Mouse (Mus musculus): ENCODE data around the gene Mllt11.

The Mllt11 gene

GRCm38 (mm10) chr3:95246465-95247231 lies 14.7 kb upstream of the Mllt11 start:
- peak; percentile 48 for DNase-seq (ENCODE audit: low spot score)

- no peak for DNase-seq (ENCODE audit: low spot score)
Observed at GRCm38 (mm10) chr3:95243086-95243485, 11.1 kb upstream of the Mllt11 start.

- DNase-seq (ENCODE audit: low spot score): no peak
Observed at GRCm38 (mm10) chr3:95241498-95241897, 9.5 kb upstream of the Mllt11 start, which contains the start of gene Gm128. Gm128 (minus strand) TSS chr3:95241598.

GRCm38 (mm10) chr3:95240900-95241299 lies 8.9 kb upstream of the Mllt11 start:
- no peak for DNase-seq (ENCODE audit: low spot score)

- DNase-seq (ENCODE audit: low spot score): no peak
Observed at GRCm38 (mm10) chr3:95239971-95240370, 8.0 kb upstream of the Mllt11 start.

GRCm38 (mm10) chr3:95239022-95239421 lies 7.1 kb upstream of the Mllt11 start:
- no peak for DNase-seq (ENCODE audit: low spot score)

GRCm38 (mm10) chr3:95237541-95238099 lies 5.6 kb upstream of the Mllt11 start:
- peak; percentile 42 for DNase-seq (ENCODE audit: low spot score)

GRCm38 (mm10) chr3:95235386-95236301 lies 3.7 kb upstream of the Mllt11 start:
- no peak for DNase-seq (ENCODE audit: low spot score)

GRCm38 (mm10) chr3:95233303-95233980 lies 1.5 kb upstream of the Mllt11 start:
- no peak for DNase-seq (ENCODE audit: low spot score)

- peak; percentile 61 for DNase-seq (ENCODE audit: low spot score)
Observed at GRCm38 (mm10) chr3:95232771-95233170, 800 bp upstream of the Mllt11 start.

GRCm38 (mm10) chr3:95230495-95231297 lies 1.3 kb downstream of the Mllt11 start:
- peak; percentile 44 for DNase-seq (ENCODE audit: low spot score)

- DNase-seq (ENCODE audit: low spot score): peak; percentile 63
Observed at GRCm38 (mm10) chr3:95229781-95230494, 2.0 kb downstream of the Mllt11 start.

GRCm38 (mm10) chr3:95228894-95229780 lies 2.8 kb downstream of the Mllt11 start:
- peak; percentile 70 for DNase-seq (ENCODE audit: low spot score)

GRCm38 (mm10) chr3:95228148-95228893 lies 3.6 kb downstream of the Mllt11 start, which contains the start of gene Cdc42se1:
Cdc42se1 (plus strand) TSS chr3:95228732.
- peak; percentile 92 for DNase-seq (ENCODE audit: low spot score)

- DNase-seq (ENCODE audit: low spot score): no peak
Observed at GRCm38 (mm10) chr3:95227214-95227613, 4.8 kb downstream of the Mllt11 start.

GRCm38 (mm10) chr3:95224295-95224694 lies 7.7 kb downstream of the Mllt11 start:
- no peak for DNase-seq (ENCODE audit: low spot score)

GRCm38 (mm10) chr3:95223041-95223440 lies 8.9 kb downstream of the Mllt11 start:
- DNase-seq (ENCODE audit: low spot score): no peak

GRCm38 (mm10) chr3:95218466-95219137 lies 13.4 kb downstream of the Mllt11 start:
- no peak for DNase-seq (ENCODE audit: low spot score)

All from lung, postnatal 25 days (tissue).